Mouse (Mus musculus) myocyte (in vitro differentiated cells): ENCODE measurements at regions not wholly inside any gene's neighbourhood (a gene's known extent, or its start where the extent isn't known, plus 50 kb on each side); places are given as distances from the start of the nearest gene placed in this dataset.
A peak's percentile ranks its signal among the peaks of the same experiment; 100 is the strongest.

Experiments
- H3K27me3 ChIP-seq: one replicate; pipeline ENCODE4 v1.6.1; 2011; ENCODE audit not compliant: control insufficient read depth, insufficient read depth, insufficient read length
- H3K36me3 ChIP-seq: one replicate; pipeline ENCODE4 v1.6.1; 2011; ENCODE audit not compliant: control insufficient read depth, insufficient read depth
- H3K4me2 ChIP-seq: one replicate; pipeline ENCODE4 v1.6.1; 2011; ENCODE audit warnings: low read depth, control low read depth
- H3K4me3 ChIP-seq: one replicate; pipeline ENCODE4 v1.5.1; 2011; ENCODE audit warnings: mild to moderate bottlenecking, control low read depth, moderate library complexity
- H3K79me2 ChIP-seq: one replicate; pipeline ENCODE4 v1.6.1; 2011; ENCODE audit not compliant: control insufficient read depth, insufficient read depth
- H3ac ChIP-seq: one replicate; pipeline ENCODE4 v1.6.1; 2011; ENCODE audit not compliant: control insufficient read depth, insufficient read length
- CEBPB ChIP-seq: IDR thresholded peaks from 2 replicates; pipeline ENCODE4 v1.6.1; 2011; ENCODE audit warnings: mild to moderate bottlenecking, moderate library complexity; ENCODE audit not compliant: poor library complexity, insufficient read depth, severe bottlenecking
- E2F4 ChIP-seq: IDR thresholded peaks from one replicate; pipeline ENCODE4 v1.6.1; 2011; ENCODE audit warnings: mild to moderate bottlenecking, control low read depth, moderate library complexity; ENCODE audit not compliant: insufficient read depth
- MAX ChIP-seq: IDR thresholded peaks from one replicate; pipeline ENCODE4 v1.6.1; 2011; ENCODE audit warnings: low read depth, mild to moderate bottlenecking, control low read depth
- MYOD1 ChIP-seq, 3 experiments: IDR thresholded peaks; one replicate each; pipeline ENCODE4 v1.6.1; 2011; ENCODE audit warnings: control low read depth in 2 of 3, low read depth in 2 of 3, mild to moderate bottlenecking in 2 of 3, moderate library complexity in 1 of 3; ENCODE audit not compliant: insufficient read length in 2 of 3, control insufficient read depth in 1 of 3
- MYOG ChIP-seq, 3 experiments: IDR thresholded peaks; one replicate each; pipeline ENCODE4 v1.6.1; 2011; ENCODE audit warnings: control low read depth in 2 of 3, low read depth in 2 of 3, mild to moderate bottlenecking in 2 of 3; ENCODE audit not compliant: insufficient read length in 2 of 3, control insufficient read depth in 1 of 3, insufficient read depth in 1 of 3
- POLR2A ChIP-seq: IDR thresholded peaks from one replicate; pipeline ENCODE4 v1.6.1; 2011; ENCODE audit warnings: low read depth, mild to moderate bottlenecking, control low read depth, moderate library complexity; ENCODE audit not compliant: insufficient read length
- POLR2AphosphoS2 ChIP-seq: IDR thresholded peaks from one replicate; pipeline ENCODE4 v1.6.1; 2011; ENCODE audit warnings: low read depth, control low read depth; ENCODE audit not compliant: insufficient read length
- REST ChIP-seq: IDR thresholded peaks from one replicate; pipeline ENCODE4 v1.6.1; 2011; ENCODE audit warnings: mild to moderate bottlenecking, control low read depth, moderate library complexity; ENCODE audit not compliant: insufficient read depth, insufficient read length
- SRF ChIP-seq: IDR thresholded peaks from one replicate; pipeline ENCODE4 v1.6.1; 2011; ENCODE audit warnings: low read depth; ENCODE audit not compliant: control insufficient read depth, insufficient read length
- TCF12 ChIP-seq: IDR thresholded peaks from one replicate; pipeline ENCODE4 v1.6.1; 2011; ENCODE audit warnings: mild to moderate bottlenecking, control low read depth; ENCODE audit not compliant: poor library complexity, insufficient read depth, severe bottlenecking
- TCF3 ChIP-seq: IDR thresholded peaks from one replicate; pipeline ENCODE4 v1.6.1; 2011; ENCODE audit warnings: low read depth, control low read depth; ENCODE audit not compliant: insufficient read length
- USF1 ChIP-seq: IDR thresholded peaks from one replicate; pipeline ENCODE4 v1.6.1; 2011; ENCODE audit warnings: low read depth, mild to moderate bottlenecking, control low read depth, moderate library complexity

GRCm38 (mm10) chr13:52109039-52109759 lies 262.7 kb downstream of the Gadd45g start:
- Histone ChIP-seq H3K4me3 (no peak overlapping the region), H3K4me2 (no peak overlapping the region), H3K79me2 (no peaks in the 10 kb centered on the region), H3ac (no peak overlapping the region), H3K36me3 (no peaks in the 10 kb centered on the region), H3K27me3 (no peaks in the 10 kb centered on the region)
- TF ChIP-seq MYOG (IDR thresholded peaks at IDR 0.05; ENCODE audit: control insufficient read depth in 1 of 3, insufficient read depth in 1 of 3, insufficient read length in 2 of 3, low read depth in 2 of 3) (peak in 1 of 3 experiments; percentile 15), MYOD1 (IDR thresholded peaks at IDR 0.05; ENCODE audit: control insufficient read depth in 1 of 3, insufficient read length in 2 of 3, low read depth in 2 of 3) (peak in 1 of 3 experiments; percentile 39), MAX (no peak), SRF (no peak)

GRCm38 (mm10) chr13:52110750-52111149 lies 264.3 kb downstream of the Gadd45g start:
- no peak overlapping the region for H3K4me3 ChIP-seq
- no peak overlapping the region for H3ac ChIP-seq
- peak overlapping the region; percentile 30 for H3K4me2 ChIP-seq
- H3K36me3 ChIP-seq: no peaks in the 10 kb centered on the region
- H3K27me3 ChIP-seq: no peaks in the 10 kb centered on the region
- no peaks in the 10 kb centered on the region for H3K79me2 ChIP-seq
- TF ChIP-seq TCF12: no peak
- no peak for TF ChIP-seq SRF
- peak in 2 of 3 experiments; percentile 10 to 18 for TF ChIP-seq MYOD1 (IDR thresholded peaks at IDR 0.05; ENCODE audit: control insufficient read depth in 1 of 3, insufficient read length in 2 of 3, low read depth in 2 of 3)
- TF ChIP-seq POLR2A: no peak
- TF ChIP-seq MAX: no peak
- TF ChIP-seq POLR2AphosphoS2: no peak
- no peak for TF ChIP-seq E2F4
- no peak for TF ChIP-seq REST
- peak in 1 of 3 experiments; percentile 16 for TF ChIP-seq MYOG (IDR thresholded peaks at IDR 0.05; ENCODE audit: control insufficient read depth in 1 of 3, insufficient read depth in 1 of 3, insufficient read length in 2 of 3, low read depth in 2 of 3)
- TF ChIP-seq USF1: no peak
- no peak for TF ChIP-seq TCF3
- no peak for TF ChIP-seq CEBPB

GRCm38 (mm10) chr13:52113549-52113948 lies 267.1 kb downstream of the Gadd45g start:
- Histone ChIP-seq H3K79me2 (no peaks in the 10 kb centered on the region), H3K4me3 (no peak overlapping the region), H3K4me2 (no peak overlapping the region), H3ac (no peak overlapping the region), H3K36me3 (no peaks in the 10 kb centered on the region), H3K27me3 (no peaks in the 10 kb centered on the region)
- TF ChIP-seq CEBPB: no peak
- TF ChIP-seq SRF: no peak
- no peak for TF ChIP-seq TCF12
- TF ChIP-seq POLR2AphosphoS2: no peak
- TF ChIP-seq MYOG (IDR thresholded peaks at IDR 0.05; ENCODE audit: control insufficient read depth in 1 of 3, insufficient read depth in 1 of 3, insufficient read length in 2 of 3, low read depth in 2 of 3): no peak
- TF ChIP-seq REST: no peak
- TF ChIP-seq TCF3: no peak

- peak overlapping the region; percentile 10 for H3K4me2 ChIP-seq
- TF ChIP-seq MAX (no peak), REST (no peak), USF1 (no peak), CEBPB (no peak), MYOD1 (IDR thresholded peaks at IDR 0.05; ENCODE audit: control insufficient read depth in 1 of 3, insufficient read length in 2 of 3, low read depth in 2 of 3) (no peak), TCF12 (no peak), MYOG (IDR thresholded peaks at IDR 0.05; ENCODE audit: control insufficient read depth in 1 of 3, insufficient read depth in 1 of 3, insufficient read length in 2 of 3, low read depth in 2 of 3) (no peak), POLR2A (no peak), E2F4 (no peak), POLR2AphosphoS2 (no peak), TCF3 (no peak), SRF (no peak)
- no peak overlapping the region for H3ac ChIP-seq
- H3K36me3 ChIP-seq: no peaks in the 10 kb centered on the region
- no peak overlapping the region for H3K4me3 ChIP-seq
- H3K79me2 ChIP-seq: no peaks in the 10 kb centered on the region
- H3K27me3 ChIP-seq: no peaks in the 10 kb centered on the region
Observed at GRCm38 (mm10) chr13:52114431-52114830, 268.0 kb downstream of the Gadd45g start.
